Mouse (Mus musculus) NIH3T3 (cell line): ENCODE results near the gene Insl6.

Source experiments
- DNase-seq: peaks from one replicate; pipeline ENCODE4 v3.0.0-alpha.2; 2012; ENCODE audit warnings: low read depth

Insl6 gene

DNA sequence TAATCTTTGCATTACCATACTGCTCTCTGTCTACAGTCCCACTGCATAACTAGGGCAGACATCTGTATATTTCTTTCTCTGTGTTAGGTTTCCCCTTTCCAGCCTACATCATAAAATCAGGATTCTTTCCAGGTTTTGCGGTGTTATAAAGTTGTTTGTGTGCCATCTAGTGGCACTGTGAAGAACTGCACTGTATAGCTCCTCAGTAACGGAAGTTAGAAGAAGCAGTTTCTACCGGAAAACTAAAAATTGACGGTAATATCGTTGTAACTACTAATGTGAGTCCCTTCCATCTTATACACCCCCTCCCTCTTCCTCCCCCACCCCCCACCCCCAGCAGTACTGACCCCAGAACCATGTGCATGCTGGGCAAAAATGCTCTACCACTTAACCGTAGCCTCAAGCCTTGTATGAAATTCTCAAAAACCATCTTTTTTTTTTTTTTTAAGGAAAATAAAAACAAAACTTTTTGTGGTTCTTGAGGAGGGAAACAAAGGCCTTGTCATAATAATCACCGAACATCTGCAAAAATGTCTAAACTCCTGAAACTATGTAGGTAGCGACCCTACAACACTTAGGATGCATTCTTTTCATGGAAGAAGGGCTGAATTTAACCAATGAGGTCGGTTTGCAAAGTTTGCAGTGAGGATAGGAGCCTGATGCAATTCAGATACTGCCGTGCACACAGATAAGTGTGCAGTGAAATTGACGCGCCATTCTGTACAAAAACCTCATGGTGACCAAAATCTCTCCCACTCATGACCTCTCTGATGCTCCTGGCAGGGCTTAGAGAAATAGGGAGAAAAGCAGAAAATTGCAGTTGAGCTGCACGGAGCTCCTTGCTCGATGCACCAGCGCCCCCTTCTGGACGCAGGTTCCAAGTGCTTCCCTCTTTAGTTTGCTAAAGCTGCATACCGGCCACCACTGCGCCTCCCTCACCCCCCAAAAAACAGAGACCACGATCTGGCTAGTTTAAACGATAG is 30.0 kb upstream of the Insl6 start:
- peak; percentile 95 for DNase-seq

DNA sequence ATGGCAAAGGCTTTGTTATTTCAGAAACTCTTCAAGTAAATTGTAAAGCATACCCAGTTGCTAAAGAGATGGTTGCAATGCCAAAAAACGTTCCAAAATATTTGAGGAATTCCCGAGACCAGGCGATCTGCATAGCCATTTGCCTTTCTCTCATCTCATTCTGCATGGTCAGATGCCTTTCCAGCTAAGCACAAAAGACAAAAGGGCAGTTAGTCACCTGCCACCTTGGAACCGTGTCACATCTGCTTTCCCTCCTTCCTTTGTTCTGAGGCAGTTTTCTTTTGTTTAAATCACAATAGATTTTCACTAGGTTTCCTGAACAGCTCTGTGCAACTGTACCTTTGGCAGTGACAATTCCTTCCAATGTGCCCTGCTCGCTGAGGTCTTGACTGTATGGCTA is 25.8 kb upstream of the Insl6 start:
- DNase-seq, result no peak

DNA sequence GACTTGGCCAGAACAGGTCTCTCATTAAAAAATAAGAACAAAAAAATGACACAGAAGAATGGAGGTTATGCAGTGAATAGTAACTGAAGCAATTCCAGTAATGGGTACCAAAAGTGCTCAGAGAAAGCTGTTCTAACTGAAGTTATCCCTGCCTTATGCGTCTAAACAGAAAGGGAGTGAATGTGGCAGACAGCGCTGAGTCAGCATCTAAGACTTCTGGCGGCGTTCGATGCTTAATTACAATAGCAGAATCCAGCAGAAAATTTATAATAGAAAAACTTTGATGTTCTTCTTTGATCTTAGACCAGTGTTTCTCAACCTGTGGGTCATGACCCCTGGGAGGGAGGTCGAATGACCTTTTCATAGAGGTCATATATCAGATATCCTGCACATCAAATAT is 20.5 kb upstream of the Insl6 start:
- no peak for DNase-seq

DNA sequence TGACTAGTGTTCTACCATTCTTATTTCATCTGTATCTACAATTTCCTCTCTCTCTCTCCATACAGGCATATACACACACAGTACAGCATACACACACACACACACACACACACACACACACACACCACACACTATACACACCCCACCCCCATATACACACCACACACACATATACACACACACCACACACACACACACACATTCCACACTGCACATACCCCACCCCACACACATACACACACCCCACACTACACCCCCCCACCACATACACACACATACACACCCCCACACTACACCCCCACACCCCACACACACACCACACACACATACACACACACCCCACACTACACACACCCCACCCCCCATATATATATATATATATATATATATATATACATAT is 19.7 kb upstream of the Insl6 start:
- DNase-seq, result no peak

DNA sequence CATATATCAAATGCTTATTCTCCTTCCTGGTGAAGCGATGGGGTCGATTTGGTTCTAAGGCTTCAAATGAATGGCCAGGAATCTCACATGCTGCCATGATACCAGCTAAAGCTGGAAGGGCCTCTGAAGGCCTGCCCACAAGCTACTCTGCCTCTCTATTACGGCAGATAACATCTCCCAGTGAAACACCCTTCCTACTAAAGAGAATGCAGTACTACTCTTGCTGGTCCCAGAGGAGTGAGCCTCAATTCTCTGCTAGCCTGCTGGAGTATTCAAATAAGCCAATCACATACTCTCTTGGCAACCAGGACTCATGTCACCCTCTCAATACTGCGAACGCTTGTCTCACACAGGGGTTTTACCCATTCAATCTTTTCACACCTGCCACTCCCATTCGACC is 17.1 kb upstream of the Insl6 start:
- DNase-seq, result no peak

DNA sequence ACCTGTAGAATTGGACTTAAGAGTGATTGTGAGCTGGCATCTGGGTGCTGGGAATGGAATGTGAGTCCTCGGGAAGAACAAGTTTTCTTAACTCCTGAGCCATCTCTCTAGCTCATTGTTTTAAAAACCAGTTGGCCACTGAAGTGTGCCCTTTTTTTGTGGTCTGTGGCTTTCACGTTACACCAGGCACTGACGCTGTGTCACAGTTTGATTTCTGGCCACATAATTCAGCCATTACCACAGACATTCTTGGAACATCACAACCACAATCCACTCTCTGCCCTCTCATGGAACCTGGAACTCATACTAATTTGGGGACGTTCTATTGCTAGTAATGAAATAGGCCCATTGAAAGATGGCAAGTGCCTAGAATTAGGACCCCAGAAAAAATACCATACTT is 15.9 kb upstream of the Insl6 start:
- DNase-seq, result no peak

DNA sequence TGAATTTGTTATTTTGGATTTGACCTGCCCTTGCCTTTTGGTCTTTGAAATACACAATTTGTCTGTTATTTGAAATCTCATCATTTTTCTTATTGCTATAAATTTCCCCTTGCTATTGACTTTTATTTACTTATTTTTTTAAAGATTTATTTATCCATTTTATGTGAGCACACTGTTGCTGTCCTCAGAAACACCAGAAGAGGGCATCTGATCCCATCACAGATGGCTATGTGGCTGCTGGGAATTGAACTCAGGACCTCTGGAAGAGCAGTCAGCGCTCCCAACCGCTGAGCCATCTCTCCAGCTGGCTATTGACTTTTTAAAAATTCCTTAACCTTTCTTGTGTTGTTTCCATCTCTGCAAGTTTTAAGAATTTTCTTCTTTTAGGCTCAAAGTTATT is 11.5 kb upstream of the Insl6 start:
- DNase-seq, result no peak

DNA sequence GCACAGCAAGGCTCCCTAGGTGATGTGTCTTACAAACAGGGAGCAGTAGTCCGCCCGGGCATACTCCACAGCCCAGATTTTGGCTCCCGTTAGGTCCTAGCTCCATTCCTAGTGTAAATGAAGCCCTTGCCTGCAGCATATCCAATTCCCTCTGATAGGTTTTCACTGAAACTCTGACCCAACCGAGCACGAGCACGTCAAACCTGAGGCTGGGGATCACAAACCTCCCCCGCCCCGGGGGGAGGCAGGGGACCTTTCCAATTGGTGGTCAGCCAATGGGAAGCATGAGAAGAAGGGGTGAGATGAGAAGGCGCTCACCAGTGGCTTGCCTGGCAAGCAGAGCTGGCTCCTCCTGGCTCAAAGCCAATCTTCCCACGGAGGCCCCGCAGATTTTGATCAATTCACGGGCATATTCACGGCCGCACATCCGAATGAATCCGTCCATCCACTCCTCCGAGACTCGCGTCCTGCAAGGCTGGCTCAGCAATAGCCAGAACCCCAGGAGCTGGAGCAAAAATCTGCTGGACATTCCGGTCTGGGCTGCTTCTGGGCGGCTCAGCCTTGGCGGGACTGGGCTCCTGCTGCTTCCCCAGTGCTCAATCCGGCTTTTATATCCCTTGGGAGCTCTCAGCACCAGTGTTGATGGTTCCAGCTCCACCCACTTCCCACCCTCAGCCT is 9.1 kb upstream of the Insl6 start, which contains the start of gene Rln1:
Gene Rln1 (minus strand): TSS at position 603 of the 678 bp plus-strand sequence.
- peak; percentile 31 for DNase-seq

DNA sequence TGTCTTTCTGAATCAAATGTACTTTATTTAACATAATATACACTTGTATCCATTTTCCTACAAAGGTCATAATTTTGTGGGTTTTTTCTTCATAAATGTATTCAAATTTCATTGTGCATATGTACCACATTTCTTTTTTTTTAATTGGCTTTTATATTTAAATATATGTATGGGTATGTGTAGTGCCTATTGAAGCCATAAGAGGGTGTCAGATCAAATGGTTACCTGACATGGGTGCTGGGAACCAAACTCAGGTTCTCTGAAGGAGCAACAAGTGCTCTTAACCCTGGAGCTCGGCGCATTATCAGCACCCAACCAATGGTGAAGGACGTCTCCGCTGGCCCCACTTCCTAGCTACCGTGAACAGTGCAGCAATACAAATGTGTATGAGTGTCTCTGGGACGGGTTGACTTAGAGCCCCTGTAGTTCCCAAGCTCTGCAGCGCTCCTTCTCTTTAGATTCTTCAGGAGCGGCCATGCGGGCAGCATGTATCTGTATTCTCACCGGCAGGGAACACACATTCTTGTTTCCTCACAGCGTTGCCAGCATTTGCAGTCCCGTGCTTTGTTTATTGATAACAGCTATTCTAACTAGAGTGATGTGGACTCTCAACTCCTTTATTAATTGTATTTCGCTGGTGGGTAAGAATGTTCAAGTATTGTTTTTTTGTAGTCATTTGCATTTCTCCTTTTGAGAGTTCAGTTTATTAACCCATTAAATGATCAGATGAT is 1.8 kb upstream of the Insl6 start:
- no peak for DNase-seq

DNA sequence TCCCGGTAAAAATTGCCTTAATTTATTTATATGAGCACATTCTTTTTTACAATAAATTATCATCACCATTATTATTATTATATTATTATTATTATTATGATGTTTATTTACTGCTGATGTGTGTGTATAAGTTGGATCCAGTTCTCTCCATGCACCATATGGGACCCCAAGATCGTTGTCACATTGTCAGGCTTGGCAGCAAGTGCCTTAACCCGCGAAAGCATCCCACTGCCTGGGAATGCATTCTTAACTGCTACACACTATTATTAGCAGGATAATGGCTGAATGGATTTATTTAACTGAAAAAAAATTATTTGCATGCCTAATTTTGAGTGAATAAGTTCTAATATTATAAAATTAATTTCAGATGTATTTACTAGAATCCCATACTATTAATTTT is 1.2 kb upstream of the Insl6 start:
- no peak for DNase-seq

DNA sequence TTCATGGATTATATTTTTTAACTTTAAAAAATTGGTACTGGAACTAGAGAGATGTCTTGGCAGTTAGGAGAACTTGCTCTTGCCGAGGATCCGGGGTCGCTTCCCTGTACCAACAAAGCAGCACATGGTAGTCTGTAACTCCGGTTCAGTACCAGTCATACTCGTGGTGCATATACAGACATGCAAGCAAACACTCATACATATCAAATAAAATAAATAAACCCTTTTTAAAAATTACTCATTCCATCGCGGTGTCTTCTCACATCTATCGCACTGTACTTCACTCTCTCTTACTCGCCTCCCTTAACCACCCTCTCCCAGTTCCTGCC is 660 bp upstream of the Insl6 start:
- no peak for DNase-seq

DNA sequence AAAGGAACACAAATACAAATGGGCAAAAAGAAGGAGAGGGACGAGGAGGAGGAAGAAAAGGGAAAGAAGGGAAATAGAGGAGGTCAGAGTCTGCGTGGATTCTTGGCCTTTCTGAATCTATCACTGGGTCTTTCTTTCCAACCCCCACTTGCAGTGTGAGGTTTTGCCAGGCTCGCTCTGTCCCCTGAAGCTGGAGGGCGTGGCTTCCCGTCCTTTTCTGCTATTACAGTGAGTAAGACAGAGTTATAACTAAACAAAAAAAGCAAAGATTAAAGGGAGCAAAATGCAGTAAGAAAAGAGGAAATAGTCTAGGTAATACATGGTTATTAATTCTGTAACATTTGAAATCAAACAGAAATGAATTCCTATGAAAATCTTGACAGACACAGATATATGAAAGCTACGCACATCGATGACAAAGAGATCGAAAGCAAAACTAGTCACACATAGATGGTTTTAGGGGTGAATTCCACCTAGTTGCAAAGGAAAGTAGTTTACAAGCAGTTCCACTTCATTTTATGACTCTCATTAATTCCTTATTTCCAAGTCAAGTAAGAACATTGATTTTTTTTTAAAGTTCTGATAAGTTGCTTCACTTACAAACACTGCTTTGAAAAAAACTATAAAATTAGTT is 1.6 kb downstream of the Insl6 start:
- DNase-seq, result no peak

DNA sequence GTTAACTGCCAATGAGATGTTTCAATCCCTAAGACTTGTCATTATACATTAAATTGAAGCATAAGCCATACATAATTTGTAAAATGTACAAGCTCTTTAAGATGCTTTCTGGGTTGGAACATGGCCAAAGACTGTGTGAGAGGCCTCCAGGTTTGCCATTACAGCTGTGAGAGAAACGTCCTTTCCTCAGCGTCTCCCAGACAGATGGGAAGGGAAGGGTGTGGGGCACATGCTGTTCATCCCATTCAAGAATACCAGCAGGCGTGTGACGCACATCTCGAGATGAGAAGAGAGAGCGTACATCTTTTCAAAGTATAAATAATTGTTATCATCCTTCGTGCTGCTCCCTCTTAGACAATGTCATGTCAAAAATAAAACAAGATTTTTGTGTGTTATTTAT is 12.5 kb downstream of the Insl6 start:
- DNase-seq, result no peak

DNA sequence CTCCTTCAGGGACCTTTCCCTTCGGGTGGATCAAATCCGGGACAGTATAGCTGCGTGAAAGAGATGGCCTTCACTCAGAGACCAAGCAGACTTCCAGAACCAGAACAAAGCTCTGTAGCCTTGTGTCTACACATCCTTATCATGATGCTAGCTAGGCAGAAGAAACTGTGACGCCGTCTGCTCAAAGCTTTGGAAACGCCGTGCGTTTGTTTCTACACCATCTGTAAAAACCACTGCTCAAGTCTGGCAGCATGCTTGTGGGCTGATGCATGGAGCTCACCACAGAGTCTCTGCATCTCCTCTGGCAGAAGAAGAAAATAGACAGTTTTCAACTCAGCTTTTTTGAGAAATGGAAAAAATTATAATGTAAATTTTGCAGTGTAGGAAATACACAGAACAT is 13.4 kb downstream of the Insl6 start:
- no peak for DNase-seq

DNA sequence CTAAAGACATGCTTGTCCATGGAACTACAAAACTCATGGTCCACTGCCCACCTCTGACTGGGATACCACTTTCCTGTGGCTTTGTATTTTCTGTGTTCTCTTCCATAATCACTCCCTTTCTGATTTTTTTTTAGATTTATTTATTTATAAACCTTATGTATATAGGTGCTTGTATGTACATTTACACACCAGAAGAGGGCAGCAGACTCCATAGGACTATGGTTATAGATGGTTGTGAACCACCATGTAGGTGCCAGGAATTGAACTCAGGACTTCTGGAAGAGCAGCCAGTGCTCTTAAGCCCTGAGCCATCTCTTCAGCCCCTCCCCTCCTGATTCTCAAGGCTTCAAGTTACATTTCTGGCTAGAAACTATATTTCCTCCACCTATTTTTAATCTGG is 16.3 kb downstream of the Insl6 start:
- no peak for DNase-seq

DNA sequence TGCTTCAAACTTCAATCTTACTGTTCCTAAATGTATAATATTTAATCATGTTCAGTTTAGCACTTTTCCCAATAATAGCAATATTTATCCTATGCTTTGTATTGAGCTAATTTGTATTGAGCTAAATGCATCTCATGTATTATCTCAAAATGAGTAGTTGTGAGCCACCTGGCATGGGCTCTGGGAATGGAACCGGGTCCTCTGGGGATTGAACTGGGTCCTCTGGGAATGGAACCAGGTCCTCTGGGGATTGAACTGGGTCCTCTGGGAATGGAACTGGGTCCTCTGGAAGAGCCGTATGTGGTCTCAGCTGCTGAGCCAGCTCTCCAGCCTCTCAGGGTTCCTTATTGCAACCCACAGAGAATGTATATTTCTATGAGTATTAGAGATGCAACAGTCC is 23.0 kb downstream of the Insl6 start:
- no peak for DNase-seq

DNA sequence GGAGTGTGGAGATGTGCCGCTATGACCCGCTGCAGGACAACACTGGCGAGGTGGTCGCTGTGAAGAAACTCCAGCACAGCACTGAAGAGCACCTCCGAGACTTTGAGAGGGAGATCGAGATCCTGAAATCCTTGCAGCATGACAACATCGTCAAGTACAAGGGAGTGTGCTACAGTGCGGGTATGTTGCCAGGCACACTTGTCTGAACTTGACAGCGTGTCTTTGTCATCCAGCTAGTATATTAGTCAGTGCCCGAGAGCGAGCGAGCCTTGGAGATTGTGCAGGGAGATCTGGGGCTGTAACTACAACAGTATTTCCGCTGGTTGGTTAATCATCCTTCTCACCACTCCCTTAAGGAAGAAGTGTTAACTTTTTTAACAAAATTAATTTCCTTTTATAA is 24.2 kb downstream of the Insl6 start:
- DNase-seq, result no peak

DNA sequence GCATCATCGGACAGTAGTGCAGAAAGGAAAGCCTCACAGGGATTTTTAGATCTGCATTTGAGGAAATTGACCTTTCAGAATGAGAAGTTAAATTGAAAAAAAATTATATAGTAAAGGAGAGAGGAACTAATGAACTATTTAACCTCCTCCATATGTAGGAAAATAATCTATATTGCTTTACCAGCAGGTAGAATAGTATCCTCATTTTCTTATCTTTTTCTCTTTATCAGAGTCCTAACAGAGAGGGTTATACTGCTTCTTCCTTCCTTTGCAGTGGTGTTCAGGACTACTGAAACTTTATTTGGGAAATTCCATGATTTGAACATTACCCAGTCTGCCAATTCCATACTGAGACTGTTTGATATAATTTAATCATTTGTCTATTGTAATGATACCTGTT is 27.8 kb downstream of the Insl6 start:
- no peak for DNase-seq

DNA sequence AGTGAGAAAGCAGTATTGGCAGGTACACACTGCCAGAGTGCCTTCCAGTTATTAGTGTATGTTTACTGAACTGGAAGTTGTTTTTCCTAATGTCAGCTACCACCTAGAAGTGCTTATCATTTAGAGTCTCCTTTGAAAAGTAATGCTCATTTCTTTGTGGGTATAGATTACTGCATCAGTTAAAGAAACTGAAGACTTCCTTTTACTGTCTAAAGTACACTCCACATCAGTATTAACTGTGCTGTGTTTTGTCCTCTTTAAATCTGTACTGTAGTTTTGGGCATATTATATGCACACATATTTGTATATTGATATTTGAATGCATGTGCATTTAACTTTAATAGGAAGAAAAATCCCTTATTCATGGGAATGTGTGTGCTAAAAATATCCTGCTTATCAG is 29.0 kb downstream of the Insl6 start:
- no peak for DNase-seq

DNA sequence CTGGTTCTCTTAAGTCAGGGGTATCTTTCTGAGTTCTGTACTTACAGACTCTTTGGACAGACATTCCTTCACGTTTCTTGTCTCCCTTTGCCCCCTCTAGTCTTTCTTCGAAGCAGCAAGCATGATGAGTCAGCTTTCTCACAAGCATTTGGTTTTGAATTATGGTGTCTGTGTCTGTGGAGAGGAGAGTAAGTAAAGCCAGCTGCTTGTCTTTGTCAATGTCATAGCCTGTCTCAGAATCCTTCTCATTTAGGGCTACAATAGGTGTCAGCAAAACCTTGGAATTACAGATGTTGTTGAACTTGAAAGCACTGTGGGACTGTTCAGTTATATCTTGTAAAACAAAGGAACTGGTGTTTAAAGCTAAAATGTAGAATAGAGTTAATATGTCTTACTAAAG is 30.4 kb downstream of the Insl6 start:
- peak; percentile 42 for DNase-seq

DNA sequence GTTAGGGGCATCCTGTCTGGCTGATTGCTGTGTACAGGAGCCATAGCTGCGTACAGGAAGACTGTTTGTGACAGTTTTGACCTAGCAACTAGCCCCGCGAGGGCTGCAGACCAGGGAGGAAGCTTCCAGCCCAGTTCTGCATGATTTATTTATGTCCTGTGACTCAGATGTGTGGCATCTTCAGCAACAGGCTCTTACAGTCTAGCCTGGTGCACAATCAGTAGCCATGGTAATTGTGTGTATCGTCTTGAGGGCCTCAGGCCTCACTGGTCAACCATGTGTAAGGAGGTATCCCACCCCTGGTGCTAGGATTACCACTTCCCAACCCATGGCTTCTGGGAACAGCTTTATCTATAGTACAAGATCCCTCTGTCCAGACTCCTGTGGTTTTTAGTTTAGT is 32.6 kb downstream of the Insl6 start:
- DNase-seq, result peak; percentile 51

DNA sequence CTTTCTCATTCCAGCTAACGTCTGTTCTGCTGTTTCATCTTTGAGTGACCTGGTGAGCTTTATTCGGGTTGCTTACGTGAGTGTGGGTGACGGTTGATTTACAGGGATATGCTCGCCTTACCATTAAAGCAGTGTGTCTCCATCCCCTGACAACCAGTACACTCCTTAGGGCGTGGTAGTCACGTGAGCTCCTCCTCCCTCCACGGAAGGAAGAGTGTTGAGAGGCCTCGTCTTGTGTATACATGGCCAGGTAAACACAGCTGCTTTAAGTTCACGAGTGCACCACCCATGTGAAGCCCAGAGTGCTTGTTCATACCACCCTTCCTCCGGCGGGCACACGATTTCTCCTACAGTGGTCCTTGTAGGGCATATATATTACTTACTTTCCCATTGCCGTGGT is 33.6 kb downstream of the Insl6 start:
- DNase-seq, result no peak
